Mouse (Mus musculus) cortical plate, adult 2 months (tissue): ENCODE measurements at regions not wholly inside any gene's neighbourhood (a gene's known extent, or its start where the extent isn't known, plus 50 kb on each side); places are given as distances from the start of the nearest gene placed in this dataset.

Source experiments
- CTCF ChIP-seq: fragments of 200-500 bp; IDR thresholded peaks from 2 replicates; pipeline ENCODE4 v1.5.1; 2011; ENCODE audit warnings: mild to moderate bottlenecking, control low read depth, low read length; ENCODE audit not compliant: insufficient read depth; ENCODE audit errors: extremely low read depth
- POLR2A ChIP-seq: fragments of 200-500 bp; IDR thresholded peaks from 2 replicates; pipeline ENCODE4 v1.6.1; 2011; ENCODE audit warnings: mild to moderate bottlenecking, low read length, control low read depth; ENCODE audit not compliant: insufficient read depth; ENCODE audit errors: extremely low read depth

DNA sequence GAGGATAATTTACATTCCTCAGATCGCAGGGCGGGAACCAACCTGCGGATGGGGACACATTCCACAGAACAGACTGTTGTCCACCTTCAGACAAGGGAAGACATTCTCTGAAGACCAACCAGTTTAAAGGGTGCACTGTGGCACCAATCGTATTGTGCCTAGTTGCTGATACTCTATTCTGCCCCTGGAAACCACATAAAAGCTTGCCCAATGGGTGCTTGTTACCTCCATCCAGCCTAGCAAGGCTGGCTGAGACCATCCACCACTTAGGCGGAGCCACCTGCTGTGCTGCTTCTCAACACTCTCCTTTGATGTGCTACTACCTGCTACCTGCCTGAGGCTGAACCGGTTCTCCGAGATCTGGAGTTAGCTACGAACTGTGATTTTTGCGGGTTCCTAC is 119.9 kb downstream of the Gnat3 start:
- TF ChIP-seq CTCF (no peak), POLR2A (no peak)
